Mouse (Mus musculus) lung, embryonic 15.5 days (tissue): ENCODE measurements around the gene Rplp2. TPM values are rescaled to one million over a fixed set of nuclear protein-coding genes. Genes with fewer than 3 reads are reported as not detected.

Experiments used
- ATAC-seq: fragments of 200-750 bp; cut with Nextera tagmentation; 2 replicates; pipeline ENCODE4 v1.8.0; 2017; ENCODE audit warnings: moderate number of reproducible peaks, borderline replicate concordance; ENCODE audit not compliant: low FRiP score, low TSS enrichment; ENCODE audit errors: extremely low read depth
- H3K27ac ChIP-seq: fragments of 300-500 bp; sonication (generic); 2 replicates; pipeline ENCODE4 v1.5.1; 2015; ENCODE audit warnings: moderate library complexity, mild to moderate bottlenecking, inconsistent platforms
- H3K27me3 ChIP-seq: fragments of 300-500 bp; sonication (generic); 2 replicates; pipeline ENCODE4 v1.6.1; 2015; ENCODE audit warnings: inconsistent platforms
- H3K36me3 ChIP-seq: fragments of 300-500 bp; sonication (generic); 2 replicates; pipeline ENCODE4 v1.6.1; 2015; ENCODE audit warnings: inconsistent platforms
- H3K4me1 ChIP-seq: fragments of 300-500 bp; sonication (generic); 2 replicates; pipeline ENCODE4 v1.6.1; 2015; ENCODE audit warnings: inconsistent platforms
- H3K4me2 ChIP-seq: fragments of 300-500 bp; sonication (generic); 2 replicates; pipeline ENCODE4 v1.6.1; 2015; ENCODE audit warnings: inconsistent platforms, mild to moderate bottlenecking, moderate library complexity
- H3K4me3 ChIP-seq: fragments of 300-500 bp; sonication (generic); 2 replicates; pipeline ENCODE4 v1.5.1; 2015; ENCODE audit warnings: mild to moderate bottlenecking, inconsistent platforms
- H3K9ac ChIP-seq: fragments of 300-500 bp; sonication (generic); 2 replicates; pipeline ENCODE4 v1.6.1; 2015; ENCODE audit warnings: inconsistent platforms
- H3K9me3 ChIP-seq: fragments of 300-500 bp; sonication (generic); 2 replicates; pipeline ENCODE4 v1.6.1; 2016; ENCODE audit warnings: inconsistent platforms
- WGBS: fragments of 180-500 bp; shearing (Covaris S2); methylation state at CpG from one replicate; pipeline ENCODE4 v1.1.7; 2015; 5-methylcytosine and 5-hydroxymethylcytosine counted together
- polyA plus RNA-seq: library from polyadenylated mRNA; unstranded; fragments of >200 nt; fragmentation: Nextera tagmentation; extraction: Ambion mirVana; gene quantifications from 2 replicates; pipeline ENCODE4 v1.2.1, GENCODE M21; 2015

The Rplp2 gene
- polyA plus RNA-seq, 1 experiment from 2014 or later: 1,155 TPM

GRCm38 (mm10) chr7:141493729-141494128 is 46.6 kb downstream of the Rplp2 start:
- Histone ChIP-seq H3K4me1 (no peaks in the 10 kb centered on the region), H3K36me3 (peaks cover 30% of the 10 kb centered on the region), H3K4me2 (no peak overlapping the region), H3K27ac (no peak overlapping the region), H3K9ac (no peak overlapping the region), H3K4me3 (no peak overlapping the region), H3K9me3 (no peaks in the 10 kb centered on the region), H3K27me3 (no peaks in the 10 kb centered on the region)
- 77% methylated on average over 1 of the region's 1 CpGs for WGBS
- no peak for ATAC-seq

GRCm38 (mm10) chr7:141495379-141495778 is 48.2 kb downstream of the Rplp2 start:
- Histone ChIP-seq H3K36me3 (peaks cover 27% of the 10 kb centered on the region), H3K27me3 (no peaks in the 10 kb centered on the region), H3K9ac (no peak overlapping the region), H3K27ac (no peak overlapping the region), H3K4me2 (no peak overlapping the region), H3K9me3 (no peaks in the 10 kb centered on the region), H3K4me3 (no peak overlapping the region), H3K4me1 (no peaks in the 10 kb centered on the region)
- ATAC-seq: no peak
- WGBS: 86% methylated on average over 2 of the region's 2 CpGs

GRCm38 (mm10) chr7:141495940-141496339 is 48.8 kb downstream of the Rplp2 start:
- WGBS: 71% methylated on average over 4 of the region's 4 CpGs
- H3K36me3 ChIP-seq: peaks cover 27% of the 10 kb centered on the region

GRCm38 (mm10) chr7:141497600-141497999 is 50.4 kb downstream of the Rplp2 start:
- no peak for ATAC-seq
- no peak overlapping the region for H3K4me3 ChIP-seq
- 91% methylated on average over 3 of the region's 3 CpGs for WGBS

More at GRCm38 (mm10) chr7:141495940-141496339, 48.8 kb downstream of the Rplp2 start:
- ATAC-seq: no peak
- Histone ChIP-seq H3K27me3 (no peaks in the 10 kb centered on the region), H3K4me2 (no peak overlapping the region), H3K9me3 (no peaks in the 10 kb centered on the region), H3K27ac (no peak overlapping the region), H3K9ac (no peak overlapping the region), H3K4me3 (no peak overlapping the region), H3K4me1 (no peaks in the 10 kb centered on the region)

More at GRCm38 (mm10) chr7:141497600-141497999, 50.4 kb downstream of the Rplp2 start:
- no peaks in the 10 kb centered on the region for H3K9me3 ChIP-seq
- H3K27ac ChIP-seq: no peak overlapping the region
- no peaks in the 10 kb centered on the region for H3K4me1 ChIP-seq
- H3K4me2 ChIP-seq: no peak overlapping the region
- no peak overlapping the region for H3K9ac ChIP-seq
- H3K36me3 ChIP-seq: peaks cover 15% of the 10 kb centered on the region; the same call in 1 of the 2 replicates
- no peaks in the 10 kb centered on the region for H3K27me3 ChIP-seq

Other genes starting within 250 kb of the Rplp2 start
- 1.1 and 1.3 TPM in 2 replicates for gene Lmntd2, start 233.3 kb upstream of the Rplp2 start, polyA plus RNA-seq
- 59.7 and 62.6 TPM in 2 replicates for gene Rassf7, start 231.5 kb upstream of the Rplp2 start, polyA plus RNA-seq
- gene Phrf1, start 218.6 kb upstream of the Rplp2 start, polyA plus RNA-seq: 71.8 and 71.9 TPM in 2 replicates
- 3.0 and 4.6 TPM in 2 replicates for gene Irf7, start 180.9 kb upstream of the Rplp2 start, polyA plus RNA-seq
- not detected in 2 replicates for gene Cdhr5, start 170.6 kb upstream of the Rplp2 start, polyA plus RNA-seq
- 2.3 and 2.6 TPM in 2 replicates for gene Sct, start 168.2 kb upstream of the Rplp2 start, polyA plus RNA-seq
- 0.49 and 0.57 TPM in 2 replicates for gene Drd4, start 155.4 kb upstream of the Rplp2 start, polyA plus RNA-seq
- 56.0 and 56.2 TPM in 2 replicates for gene Deaf1, start 119.7 kb upstream of the Rplp2 start, polyA plus RNA-seq
- 42.3 and 45.8 TPM in 2 replicates for gene Tmem80, start 119.6 kb upstream of the Rplp2 start, polyA plus RNA-seq
- gene Eps8l2, start 108.5 kb upstream of the Rplp2 start, polyA plus RNA-seq: 29.1 and 29.8 TPM in 2 replicates
- 281 and 293 TPM in 2 replicates for gene Taldo1, start 55.2 kb upstream of the Rplp2 start, polyA plus RNA-seq
- gene Gatd1, start 33.2 kb upstream of the Rplp2 start, polyA plus RNA-seq: 50.8 and 51.8 TPM in 2 replicates
- 0.52 and 0.90 TPM in 2 replicates for gene Cend1, start 17.9 kb upstream of the Rplp2 start, polyA plus RNA-seq
- gene Slc25a22, start 9.5 kb upstream of the Rplp2 start, polyA plus RNA-seq: 24.9 and 25.1 TPM in 2 replicates
- gene Pidd1, start 3.3 kb upstream of the Rplp2 start, polyA plus RNA-seq: 14.4 and 15.8 TPM in 2 replicates
- 35.9 and 41.6 TPM in 2 replicates for gene Pnpla2, start 7.8 kb downstream of the Rplp2 start, polyA plus RNA-seq
- 35.6 and 40.8 TPM in 2 replicates for gene Cracr2b, start 13.7 kb downstream of the Rplp2 start, polyA plus RNA-seq
- gene Cd151, start 20.0 kb downstream of the Rplp2 start, polyA plus RNA-seq: 24.4 and 30.7 TPM in 2 replicates
- gene Polr2l, start 27.8 kb downstream of the Rplp2 start, polyA plus RNA-seq: 66.9 and 69.2 TPM in 2 replicates
- gene Tspan4, start 27.9 kb downstream of the Rplp2 start, polyA plus RNA-seq: 96.9 and 100 TPM in 2 replicates
- gene Chid1, start 92.5 kb downstream of the Rplp2 start, polyA plus RNA-seq: 39.5 and 40.9 TPM in 2 replicates
- gene Ap2a2, start 114.8 kb downstream of the Rplp2 start, polyA plus RNA-seq: 69.1 and 73.4 TPM in 2 replicates
- 0.07 and 0.11 TPM in 2 replicates for gene Muc6, start 207.9 kb downstream of the Rplp2 start, polyA plus RNA-seq
- gene Muc2, start 243.0 kb downstream of the Rplp2 start, polyA plus RNA-seq: 0.08 and 0.37 TPM in 2 replicates